Mouse (Mus musculus): ENCODE data around the gene Cmip.

Cmip gene

DNA sequence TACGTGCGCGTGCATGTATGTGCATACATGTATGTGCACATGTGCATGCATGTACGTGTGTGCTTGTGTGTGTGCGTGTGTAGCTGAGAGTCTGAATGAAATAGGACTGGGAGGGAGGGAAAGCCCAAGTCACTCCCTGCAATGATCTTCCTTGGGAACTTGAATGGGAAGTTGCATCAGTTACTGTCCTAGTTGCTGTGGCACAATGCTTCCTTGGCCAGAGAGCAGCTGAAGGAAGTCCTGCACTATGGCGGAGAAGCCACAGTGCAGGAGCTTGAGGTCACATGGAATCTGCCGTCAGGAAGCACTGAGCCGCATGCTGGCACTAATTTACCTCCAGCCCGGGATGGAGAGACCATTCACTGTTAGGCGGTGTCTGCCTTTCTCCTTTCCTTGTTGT is 37.9 kb downstream of the Cmip start:
- DNase-seq (ENCODE audit: low spot score in 2 of 2): no peak

- DNase-seq (ENCODE audit: low spot score in 2 of 2): peak; percentile 49 to 63
Measured at GRCm38 (mm10) chr8:117297913-117298518, 41.2 kb downstream of the Cmip start.

- DNase-seq (ENCODE audit: low spot score in 2 of 2): no peak
Measured at GRCm38 (mm10) chr8:117299204-117299603, 42.3 kb downstream of the Cmip start.

DNA sequence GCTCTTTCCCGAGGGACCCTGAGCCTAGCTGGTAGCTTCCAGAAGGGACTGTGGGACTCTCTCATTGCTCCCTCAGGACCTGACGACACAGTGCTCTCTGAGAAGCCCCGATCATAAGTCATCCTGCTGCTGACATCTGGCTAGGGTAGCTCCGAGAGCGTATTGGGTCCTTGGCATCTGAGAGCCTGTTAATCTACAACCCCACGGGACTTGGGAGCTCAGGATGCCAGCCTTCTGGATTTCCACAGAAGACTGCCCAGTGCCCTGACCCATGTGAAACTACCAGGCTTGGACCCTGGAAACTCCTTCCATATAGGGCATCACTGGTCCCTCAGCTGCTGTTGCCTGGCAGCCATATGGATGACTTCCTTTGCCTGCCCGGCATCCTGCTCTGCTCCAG is 43.3 kb downstream of the Cmip start:
- no peak for DNase-seq (ENCODE audit: low spot score in 2 of 2)

DNA sequence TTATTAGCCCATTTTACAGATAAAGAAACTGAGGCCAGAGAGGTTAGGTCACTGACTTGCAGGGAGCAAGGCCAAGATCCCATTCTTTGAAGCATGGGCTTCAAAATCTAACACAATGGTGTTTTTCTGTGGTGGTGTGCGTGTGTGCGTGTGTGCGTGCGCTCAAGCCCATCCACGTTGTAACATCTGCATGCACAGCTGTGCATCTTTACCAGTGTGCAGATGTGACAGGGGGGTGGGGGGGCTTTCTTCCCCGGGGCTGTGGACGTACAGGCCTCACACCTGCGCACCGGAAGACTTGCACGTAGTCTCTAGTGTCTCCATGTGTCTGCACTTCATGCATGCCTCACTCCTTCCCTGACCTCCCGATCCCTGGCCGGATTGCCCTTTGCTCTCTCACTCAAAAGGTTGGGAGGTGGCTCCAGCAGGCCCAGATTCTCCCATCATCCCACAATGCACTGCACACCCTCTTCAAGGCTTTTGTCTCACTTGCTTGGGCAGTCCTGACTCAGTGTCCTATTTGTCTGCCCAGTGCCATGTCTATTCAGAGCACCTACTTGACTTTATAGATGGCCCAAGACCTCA is 44.7 kb downstream of the Cmip start:
- DNase-seq (ENCODE audit: low spot score in 2 of 2): no peak

GRCm38 (mm10) chr8:117302072-117302471 is 45.2 kb downstream of the Cmip start:
- DNase-seq (ENCODE audit: low spot score in 2 of 2): no peak

GRCm38 (mm10) chr8:117303666-117304065 is 46.8 kb downstream of the Cmip start:
- peak; percentile 83 to 84 for DNase-seq (ENCODE audit: low spot score in 2 of 2)

GRCm38 (mm10) chr8:117305405-117305804 is 48.5 kb downstream of the Cmip start:
- peak; percentile 59 to 64 for DNase-seq (ENCODE audit: low spot score in 2 of 2)

- DNase-seq (ENCODE audit: low spot score in 2 of 2): peak in 1 of 2 experiments; percentile 31
Measured at GRCm38 (mm10) chr8:117306756-117307155, 49.9 kb downstream of the Cmip start.

- no peak for DNase-seq (ENCODE audit: low spot score in 2 of 2)
Measured at GRCm38 (mm10) chr8:117307221-117307620, 50.4 kb downstream of the Cmip start.

- DNase-seq (ENCODE audit: low spot score in 2 of 2): peak; percentile 55 to 62
Measured at GRCm38 (mm10) chr8:117308303-117309095, 51.6 kb downstream of the Cmip start.

DNA sequence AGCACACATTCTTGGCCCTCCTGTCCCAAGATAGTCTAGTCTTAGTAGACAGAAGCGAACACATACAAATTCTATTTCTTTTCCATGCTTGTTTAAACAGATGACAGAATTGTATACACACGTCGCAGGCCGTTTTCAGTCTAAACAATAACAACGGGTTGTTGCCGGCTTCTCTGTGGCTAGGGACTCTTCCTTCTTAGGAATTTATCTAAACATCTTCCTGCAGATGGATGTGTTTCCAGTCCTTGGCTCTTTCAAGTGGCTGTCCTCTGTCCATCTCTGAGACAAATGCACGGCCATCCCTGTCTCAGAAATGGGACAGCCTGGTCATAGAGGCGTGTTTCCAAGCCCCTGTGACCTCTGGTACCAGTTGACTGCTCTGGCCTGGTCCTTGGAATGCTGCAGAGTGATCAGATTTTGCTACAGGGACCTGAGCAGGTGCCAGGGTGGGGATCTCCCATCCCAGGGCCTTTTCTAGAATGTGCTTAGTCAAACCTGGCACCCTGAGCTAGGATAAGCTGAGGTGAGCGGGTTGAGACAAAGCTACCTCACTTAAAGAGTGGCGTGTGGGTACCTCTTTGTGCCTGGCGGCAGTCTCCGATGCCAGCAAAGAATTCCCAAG is 52.9 kb downstream of the Cmip start:
- no peak for DNase-seq (ENCODE audit: low spot score in 2 of 2)

GRCm38 (mm10) chr8:117310961-117311561 is 54.2 kb downstream of the Cmip start:
- no peak for DNase-seq (ENCODE audit: low spot score in 2 of 2)

DNA sequence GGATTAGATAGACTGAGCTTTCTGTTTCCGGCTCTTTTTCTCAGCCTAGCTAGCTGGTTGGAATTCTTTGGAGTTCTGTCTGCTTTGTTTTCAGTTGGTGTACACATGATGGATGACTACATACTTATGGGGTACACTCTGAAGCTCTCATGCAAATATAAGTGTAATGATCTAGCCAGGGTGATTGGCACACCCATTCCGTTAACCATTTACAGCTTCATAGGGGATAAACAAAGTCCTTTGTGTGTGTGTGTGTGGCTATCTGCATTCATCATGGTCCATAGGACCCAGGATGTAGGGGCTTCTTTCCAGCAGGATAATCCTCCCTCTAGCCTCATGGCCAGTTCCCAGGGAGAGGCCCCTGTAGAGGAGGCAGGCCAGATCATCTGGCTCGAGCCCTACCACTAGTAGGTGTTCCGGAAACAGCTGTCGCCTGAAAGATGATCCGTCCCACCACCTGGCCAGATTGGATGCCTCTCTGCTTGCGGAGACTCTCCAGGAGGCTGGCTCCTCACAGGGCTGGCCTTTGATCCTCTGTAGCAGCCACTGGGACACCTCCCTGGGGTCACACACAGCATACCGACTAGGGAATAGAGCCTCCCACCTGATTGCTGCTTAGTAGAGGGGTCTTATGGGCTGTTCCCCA is 57.6 kb downstream of the Cmip start:
- no peak for DNase-seq (ENCODE audit: low spot score in 2 of 2)

DNA sequence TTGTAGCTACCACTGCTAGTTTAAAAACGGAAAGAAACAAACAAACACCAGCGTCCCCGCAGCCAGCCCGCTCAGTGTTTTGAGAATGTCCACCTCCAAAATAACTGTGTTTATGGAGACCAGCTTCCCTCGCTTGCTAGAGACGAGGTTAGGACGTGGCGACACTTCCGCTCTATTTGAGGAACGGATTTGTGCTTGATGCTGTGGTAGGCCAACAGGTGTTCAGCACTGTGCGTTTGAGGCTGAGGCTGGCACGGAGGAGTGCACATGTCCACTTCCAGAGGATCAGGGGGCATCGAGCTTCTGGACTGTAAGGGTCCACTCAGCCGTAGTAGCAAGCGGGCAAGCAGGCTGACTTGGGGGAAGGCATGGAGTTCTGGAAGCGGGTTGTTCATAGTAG is 58.9 kb downstream of the Cmip start:
- DNase-seq (ENCODE audit: low spot score in 2 of 2): no peak

GRCm38 (mm10) chr8:117317478-117317877 is 60.6 kb downstream of the Cmip start:
- DNase-seq (ENCODE audit: low spot score in 2 of 2): no peak

DNA sequence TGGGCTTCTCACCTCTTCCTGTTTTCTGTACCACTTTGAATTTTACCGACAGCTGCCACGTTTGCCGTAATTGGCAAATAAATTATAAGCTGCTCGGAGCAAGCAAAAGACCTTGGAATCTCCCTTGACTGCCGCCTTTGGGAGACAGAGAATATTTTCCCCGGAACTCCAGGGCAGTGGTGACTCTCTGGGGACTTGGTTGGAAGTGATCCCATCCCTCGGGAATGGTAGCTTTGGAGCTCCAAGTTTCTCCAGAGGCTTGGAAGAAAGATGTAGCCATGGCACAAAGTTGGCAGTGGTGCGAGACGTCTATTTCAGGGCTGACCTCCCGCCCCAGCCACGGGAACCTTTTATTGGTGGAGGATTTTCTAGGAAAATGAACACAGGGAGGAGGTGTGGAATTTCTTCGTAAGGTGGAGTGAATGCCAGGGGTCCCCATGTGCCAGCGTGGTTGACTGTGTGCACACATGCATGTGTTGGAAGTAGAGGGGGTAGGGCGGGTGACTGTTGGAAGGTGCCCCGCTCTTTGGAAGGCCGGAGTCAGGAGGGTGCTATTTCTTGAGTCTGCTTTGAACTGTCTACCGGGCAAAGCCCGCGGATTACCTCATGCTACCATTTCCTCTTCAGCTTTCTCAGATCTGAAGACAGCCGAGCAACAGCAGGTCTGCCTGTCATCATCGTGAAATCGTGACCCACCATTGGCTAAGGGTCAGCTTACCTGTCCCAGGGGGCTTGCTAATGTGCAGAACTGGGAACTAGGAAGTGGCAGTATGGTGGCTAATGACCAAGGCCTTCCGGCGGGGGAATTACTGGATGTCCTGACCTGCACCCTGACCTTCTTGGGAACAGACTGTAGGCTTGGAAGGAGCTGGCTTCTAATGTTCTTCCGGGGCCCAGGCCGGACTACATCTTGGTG is 62.3 kb downstream of the Cmip start:
- no peak for DNase-seq (ENCODE audit: low spot score in 2 of 2)

GRCm38 (mm10) chr8:117320616-117321015 is 63.8 kb downstream of the Cmip start:
- no peak for DNase-seq (ENCODE audit: low spot score in 2 of 2)

GRCm38 (mm10) chr8:117321232-117321631 is 64.4 kb downstream of the Cmip start:
- DNase-seq (ENCODE audit: low spot score in 2 of 2): no peak

DNA sequence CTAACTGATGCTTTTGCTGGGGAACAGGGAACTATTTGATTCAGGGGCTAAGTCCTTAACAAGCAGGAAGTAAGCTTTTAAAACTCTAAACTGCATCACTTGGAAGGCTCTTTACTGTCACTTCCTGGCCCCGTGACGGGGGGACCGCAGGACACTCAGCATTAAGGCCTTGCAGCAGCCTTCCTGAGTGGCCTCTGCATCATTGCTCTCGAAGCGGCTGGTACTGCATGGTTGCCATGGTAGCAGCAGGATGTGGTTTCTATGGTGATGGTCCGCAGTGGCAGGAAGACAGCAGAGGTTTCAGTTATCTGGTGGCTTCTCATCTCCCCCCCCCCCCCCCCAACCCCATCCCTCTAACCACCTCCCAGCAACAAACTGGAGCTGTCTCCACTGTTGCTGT is 65.2 kb downstream of the Cmip start:
- DNase-seq (ENCODE audit: low spot score in 2 of 2): peak; percentile 73 to 76

Data from spleen, postnatal 36 days (tissue).